Mouse (Mus musculus): Measurements from ENCODE around the gene Per2.

GRCm38 (mm10) chr1:91494457-91495140, 35.5 kb upstream of the Per2 start, which contains the start of gene Traf3ip1:
- TF ChIP-seq CTCF (IDR thresholded peaks at IDR 0.05; ENCODE audit: low read depth, low read length) (no peak), POLR2A (IDR thresholded peaks at IDR 0.05; ENCODE audit: insufficient read depth, low read length) (no peak)

Measured in ES-Bruce4 (cell line).